Mouse (Mus musculus) erythroblast, embryonic 14.5 days (primary cell): Measurements from ENCODE around the gene Gfra1.

Source experiments
- GATA1 ChIP-seq: IDR thresholded peaks from 2 replicates; pipeline ENCODE4 v1.6.1; 2012; ENCODE audit warnings: low read length, inconsistent platforms, mixed read lengths
- TAL1 ChIP-seq: IDR thresholded peaks from 3 replicates; pipeline ENCODE4 v1.6.1; 2012; ENCODE audit warnings: low read length, inconsistent platforms, mixed read lengths

GRCm38 (mm10) chr19:58193733-58194456 is 261.8 kb downstream of the Gfra1 start:
- no peak for TF ChIP-seq GATA1
- no peak for TF ChIP-seq TAL1
